Mouse (Mus musculus): ENCODE results near the gene Zfp689.

Zfp689 gene

DNA sequence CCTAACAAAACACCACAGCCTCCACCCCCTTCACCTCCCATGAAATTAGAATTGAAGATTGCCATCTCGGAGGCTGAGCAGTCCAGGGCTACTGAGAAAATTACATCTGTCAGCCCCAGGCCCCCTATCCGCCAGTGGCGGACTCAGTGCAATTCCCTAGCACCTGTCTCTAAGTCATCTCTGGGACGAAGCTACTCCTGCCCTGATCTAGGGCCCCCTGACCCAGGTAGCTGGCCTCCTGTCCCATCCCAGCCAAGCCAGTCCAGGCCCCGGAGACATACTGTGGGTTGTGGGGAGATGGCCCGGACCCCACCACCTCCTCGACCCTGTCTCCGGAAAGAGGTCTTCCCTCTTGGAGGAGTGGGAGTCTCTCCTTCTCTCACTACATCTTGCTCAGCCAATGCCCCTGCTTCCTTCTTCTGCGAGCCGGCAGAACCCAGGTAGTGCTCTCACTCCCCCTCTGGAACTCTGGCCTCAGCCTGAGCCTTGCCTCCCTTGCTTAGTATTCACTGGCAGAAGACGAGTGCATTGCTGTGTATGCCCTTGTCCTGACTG, 26.3 kb upstream of the Zfp689 start:
- ChIA-PET CTCF (interaction anchor here in 1 of 4 experiments (0.5 kb wide), 1 partner anchor 9 kb away, joined by 10 read pairs; no protein-coding TSS in a partner anchor), POLR2A (interaction anchor here in 3 of 4 experiments (0.5 to 5.5 kb wide), 9 partner anchors 9 to 782 kb away, joined by 3 to 50 read pairs (median 4); partner anchors contain the start of genes Prr14 (in 1 of the 3), Srcap (in 1 of the 3) and Zfp689 (in 1 of the 3))

DNA sequence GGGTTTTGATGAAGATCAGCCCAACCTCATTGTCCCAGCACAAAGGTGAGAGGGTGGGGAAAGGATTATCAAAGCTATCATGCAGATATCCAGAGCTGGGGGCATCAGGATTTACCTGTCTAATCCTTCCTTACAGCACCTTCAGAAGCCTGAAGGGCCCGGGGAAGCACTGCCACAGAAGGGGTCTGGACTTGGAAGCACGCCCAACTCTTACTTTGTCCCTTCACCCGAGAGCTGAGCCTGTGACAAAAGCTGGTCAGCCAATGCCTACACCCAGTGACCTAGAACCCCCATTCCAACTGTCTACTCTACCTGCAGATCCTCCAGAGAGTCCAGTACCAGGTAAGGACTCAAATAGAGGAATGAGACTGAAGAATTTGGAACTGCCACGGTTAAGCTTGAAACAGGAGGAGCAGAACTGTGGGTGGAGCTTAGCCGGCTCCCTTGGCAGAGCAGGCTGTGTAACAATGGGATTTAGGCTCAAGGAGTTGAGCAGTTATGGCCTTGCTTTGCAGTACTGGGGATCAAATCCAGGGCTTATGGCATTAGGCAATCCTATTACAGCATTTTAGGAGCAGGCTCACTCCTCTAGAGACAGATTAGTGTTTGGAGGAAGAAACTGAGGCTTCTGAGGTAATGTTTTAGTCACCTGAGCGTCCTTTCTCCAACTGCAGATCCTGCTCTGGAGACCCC, 25.6 kb upstream of the Zfp689 start:
- POLR2A ChIA-PET = interaction anchor here in 3 of 4 experiments (0.6 to 5.5 kb wide), 12 partner anchors 8 to 39 kb away, joined by 3 to 50 read pairs (median 4); partner anchors contain the start of genes Prr14 (in 1 of the 3), Srcap (in 1 of the 3) and Zfp689 (in 1 of the 3)
- CTCF ChIA-PET = interaction anchor here in 1 of 4 experiments (1.3 kb wide), 1 partner anchor 124 kb away, joined by 3 read pairs; no protein-coding TSS in a partner anchor

DNA sequence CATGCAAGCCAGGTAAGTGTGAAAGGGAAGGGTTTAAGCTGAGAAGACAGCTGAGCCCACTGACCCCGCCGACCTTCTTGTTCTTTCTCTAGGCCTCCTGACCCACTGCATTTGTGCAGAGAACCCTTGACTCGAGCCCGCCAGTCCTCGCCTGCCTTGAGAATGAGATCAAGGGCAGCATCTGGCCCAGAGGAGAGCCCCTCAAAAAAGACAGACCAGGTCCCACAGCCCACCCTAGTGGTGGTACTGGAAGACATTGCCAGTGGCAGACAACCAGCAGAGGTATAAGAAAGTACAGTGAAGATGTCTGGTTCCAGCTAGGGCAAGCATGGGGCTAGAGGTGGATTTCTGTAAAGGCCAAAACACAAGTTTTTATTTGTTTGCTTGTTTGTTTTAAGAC, 24.7 kb upstream of the Zfp689 start:
- POLR2A ChIA-PET = interaction anchor here in 3 of 4 experiments (0.6 to 5.5 kb wide), 7 partner anchors 8 to 40 kb away, joined by 3 to 50 read pairs (median 3); partner anchors contain the start of gene Zfp689 (in 1 of the 3)

DNA sequence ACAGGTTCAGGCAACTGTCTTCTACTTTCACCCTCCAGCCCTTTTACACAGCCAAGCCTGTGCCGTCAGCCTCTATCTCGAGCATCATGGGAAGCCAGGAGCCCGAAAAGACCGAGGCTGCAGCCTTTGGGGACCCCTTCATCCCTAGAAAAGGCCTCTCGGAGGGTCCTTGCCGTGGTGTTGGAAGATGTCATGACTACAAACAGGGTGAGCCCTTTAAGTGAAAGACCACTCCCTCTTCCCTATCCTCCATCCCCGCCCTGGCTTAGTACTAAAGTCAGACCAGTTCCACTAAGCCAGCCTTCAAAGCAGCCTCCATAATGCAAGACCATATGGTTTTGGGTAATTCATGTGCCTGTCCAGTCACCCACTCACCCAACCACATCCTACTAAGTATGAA, 23.1 kb upstream of the Zfp689 start:
- POLR2A ChIA-PET = interaction anchor here in 2 of 4 experiments (1.0 to 3.6 kb wide), 23 partner anchors 7 to 218 kb away, joined by 3 to 65 read pairs (median 14); partner anchors contain the start of genes Fbrs (in 2 of the 2), Srcap (in 2 of the 2), Zfp689 (in 2 of the 2) and Ccdc189 (in 1 of the 2)
- CTCF ChIA-PET = interaction anchor here in 1 of 4 experiments (1.2 to 2.1 kb wide), 3 partner anchors 13 to 22 kb away, joined by 3 to 6 read pairs (median 4); no protein-coding TSS in a partner anchor

More for the DNA sequence above, 24.7 kb upstream of the Zfp689 start:
- CTCF ChIA-PET = interaction anchor here in 1 of 4 experiments (1.3 kb wide), 1 partner anchor 123 kb away, joined by 3 read pairs; no protein-coding TSS in a partner anchor

DNA sequence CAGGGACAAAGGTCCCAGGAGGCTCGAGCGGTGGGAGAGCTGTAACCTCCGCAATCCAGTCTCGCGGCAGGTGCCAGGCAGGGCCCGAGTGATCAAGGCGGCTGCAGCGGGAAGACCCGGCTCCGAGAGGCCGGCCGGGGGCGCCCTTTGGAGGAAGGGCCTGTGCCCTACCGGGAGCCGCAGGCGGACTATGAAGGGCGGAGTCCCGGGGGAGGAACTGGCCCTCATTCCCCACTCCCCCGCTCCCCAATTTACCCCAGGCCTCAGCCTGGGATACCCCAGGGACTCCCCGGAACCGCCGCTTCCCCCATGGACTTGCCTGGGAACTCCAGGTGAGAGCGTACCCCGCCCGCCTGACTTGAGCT, 22.7 kb upstream of the Zfp689 start:
- POLR2A ChIA-PET = interaction anchor here (0.6 to 3.6 kb wide), 58 partner anchors 8 to 969 kb away, joined by 3 to 65 read pairs (median 6); partner anchors contain the start of genes Srcap (in 3 of the 4), Zfp689 (in 3 of the 4), Fbrs (in 2 of the 4) and Prr14 (in 2 of the 4)

DNA sequence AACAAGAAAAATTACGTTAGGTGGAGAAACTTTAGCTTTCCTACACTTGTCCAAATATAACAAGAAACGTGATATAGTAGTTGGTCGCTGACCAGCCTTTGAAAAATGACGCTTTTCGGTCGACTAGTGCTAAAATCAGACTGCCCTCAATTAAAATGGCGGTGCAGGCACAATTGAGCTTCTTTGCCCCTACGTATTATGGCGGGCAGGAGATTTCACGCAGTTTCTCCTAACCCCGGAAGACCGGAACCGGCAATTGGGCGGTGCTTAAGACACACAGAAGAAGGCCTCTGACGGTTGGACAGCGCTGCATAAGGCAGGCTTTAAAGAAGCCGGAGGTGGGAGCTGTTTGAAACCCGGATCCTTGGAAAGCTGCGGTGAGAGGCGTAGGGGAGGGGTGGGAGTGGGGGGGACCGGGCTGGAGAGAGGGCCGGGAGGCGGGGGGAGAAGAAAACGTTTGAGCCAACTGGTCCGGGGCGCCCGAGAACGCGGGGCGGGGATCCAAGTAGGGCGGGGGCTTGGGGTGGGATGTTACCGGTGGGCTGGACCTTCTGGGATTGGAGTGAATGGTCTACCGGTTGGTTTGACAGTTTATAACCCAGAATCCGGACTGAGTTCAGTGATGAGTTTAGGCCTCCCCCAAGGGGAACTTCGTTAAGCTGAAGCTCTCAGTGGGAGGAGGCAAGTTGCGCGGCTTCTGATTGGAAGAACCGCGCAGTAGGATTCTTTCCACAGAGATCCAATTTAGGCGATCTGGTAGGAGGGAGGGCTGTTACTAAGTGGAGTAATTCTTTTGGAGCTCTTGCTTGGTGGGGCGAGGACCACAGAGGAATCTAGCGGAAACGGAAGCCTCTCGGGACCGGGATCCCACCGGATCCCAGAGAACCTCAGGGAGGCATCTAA, 22.0 kb upstream of the Zfp689 start:
- ChIA-PET CTCF (interaction anchor here (0.6 to 2.1 kb wide), 21 partner anchors 9 to 1661 kb away, joined by 3 to 10 read pairs (median 4); partner anchors contain the start of genes Zfp689 (in 2 of the 4), Srcap (in 1 of the 4) and Zfp764 (in 1 of the 4)), POLR2A (interaction anchor here (0.5 to 3.6 kb wide), 100 partner anchors 9 to 969 kb away, joined by 3 to 65 read pairs (median 4); partner anchors contain the start of genes Zfp689 (in 4 of the 4), Prr14 (in 3 of the 4), Srcap (in 3 of the 4) and Dctpp1 (in 2 of the 4))

More for the DNA sequence above, 22.7 kb upstream of the Zfp689 start:
- CTCF ChIA-PET = interaction anchor here in 3 of 4 experiments (0.7 to 2.1 kb wide), 12 partner anchors 8 to 461 kb away, joined by 3 to 6 read pairs (median 4); partner anchors contain the start of genes Zfp689 (in 2 of the 3), Srcap (in 1 of the 3) and Zfp764 (in 1 of the 3)

DNA sequence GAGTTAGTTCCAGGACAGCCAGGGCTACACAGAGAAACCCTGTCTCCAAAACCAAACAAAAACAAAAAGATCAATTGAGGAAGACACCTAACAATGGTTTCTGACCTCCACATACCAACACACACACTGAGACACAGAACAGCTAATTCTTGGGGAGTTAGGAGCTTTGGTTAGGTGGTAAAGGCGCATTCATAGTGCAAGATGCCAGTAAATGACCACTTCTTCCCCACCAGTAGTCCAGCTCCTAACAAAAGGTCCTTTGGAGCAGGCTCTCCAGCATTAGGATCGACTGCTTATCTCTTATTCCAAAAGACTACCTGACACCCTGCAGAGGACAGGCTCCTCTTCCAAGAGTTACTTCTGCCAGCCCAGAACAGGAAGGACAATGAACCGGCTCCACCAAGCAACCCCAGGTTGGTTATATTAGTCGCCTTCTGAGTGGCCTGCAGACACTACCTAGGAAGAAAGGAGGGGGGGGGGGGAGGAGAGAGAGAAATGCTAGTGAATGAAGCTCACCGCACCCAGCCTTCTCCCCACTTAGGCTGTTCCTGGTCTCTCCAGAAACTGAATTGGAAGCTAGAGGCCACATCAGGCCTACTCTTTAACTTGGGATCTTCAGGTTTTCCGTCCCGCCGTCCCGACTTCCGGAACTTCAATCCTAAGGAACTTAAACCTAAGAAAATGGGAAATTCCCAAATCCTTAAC, 21.2 kb upstream of the Zfp689 start:
- ChIA-PET POLR2A (interaction anchor here (0.6 to 3.6 kb wide), 84 partner anchors 9 to 968 kb away, joined by 3 to 65 read pairs (median 5); partner anchors contain the start of genes Zfp689 (in 4 of the 4), Prr14 (in 3 of the 4), Srcap (in 3 of the 4) and Ccdc189 (in 2 of the 4)), CTCF (interaction anchor here (0.6 to 2.1 kb wide), 14 partner anchors 10 to 241 kb away, joined by 3 to 10 read pairs (median 5); partner anchors contain the start of genes Zfp689 (in 2 of the 4) and Srcap (in 1 of the 4))

DNA sequence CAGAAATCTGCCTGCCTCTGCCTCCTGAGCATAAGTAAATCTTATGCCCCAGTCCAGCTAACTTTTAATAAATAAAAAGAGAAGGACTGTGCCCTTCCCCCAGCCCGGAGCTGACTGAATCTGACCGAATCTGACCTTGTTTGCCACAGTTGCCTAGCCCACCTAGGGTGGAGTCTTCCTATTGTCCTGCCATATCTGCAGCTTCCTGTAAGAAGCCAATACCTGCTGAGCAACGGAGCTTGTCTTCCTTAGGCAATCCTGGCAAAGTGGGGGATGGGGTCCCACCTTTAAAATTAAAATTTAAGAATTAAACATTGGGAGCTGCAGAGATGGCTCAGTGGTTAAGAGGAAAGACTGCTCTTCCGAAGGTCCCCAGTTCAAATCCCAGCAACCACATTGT, 17.6 kb upstream of the Zfp689 start:
- ChIA-PET POLR2A (interaction anchor here (0.6 to 4.4 kb wide), 24 partner anchors 8 to 245 kb away, joined by 3 to 50 read pairs (median 6); partner anchors contain the start of genes Zfp689 (in 3 of the 4), Ctf1 (in 1 of the 4) and Fbrs (in 1 of the 4)), CTCF (interaction anchor here in 3 of 4 experiments (0.6 to 1.1 kb wide), 4 partner anchors 9 to 38 kb away, joined by 3 to 10 read pairs (median 4); no protein-coding TSS in a partner anchor)

DNA sequence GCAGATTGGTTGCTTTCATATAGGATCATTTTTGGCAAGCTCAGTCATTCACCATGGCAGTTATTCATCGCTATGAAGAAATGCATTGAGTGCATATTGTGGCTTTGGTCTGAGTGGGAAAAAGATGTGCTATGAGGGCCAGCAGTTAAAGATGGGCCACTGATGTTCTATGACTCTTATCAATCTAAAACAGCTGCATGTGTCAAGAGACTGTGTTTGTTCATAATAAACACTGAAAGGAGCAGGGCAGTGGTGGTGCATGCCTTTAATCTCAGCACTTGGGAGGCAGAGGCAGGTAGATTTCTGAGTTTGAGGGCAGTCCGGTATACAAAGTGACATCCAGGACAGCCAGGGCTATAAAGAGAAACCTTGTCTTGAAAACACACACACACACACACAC, 16.7 kb upstream of the Zfp689 start:
- CTCF ChIA-PET = interaction anchor here in 2 of 4 experiments (0.6 kb wide), 2 partner anchors 31 to 162 kb away, joined by 3 to 4 read pairs; no protein-coding TSS in a partner anchor
- POLR2A ChIA-PET = interaction anchor here (0.6 to 4.4 kb wide), 20 partner anchors 9 to 193 kb away, joined by 3 to 50 read pairs (median 4); partner anchors contain the start of genes Zfp689 (in 2 of the 4) and Fbrs (in 1 of the 4)

DNA sequence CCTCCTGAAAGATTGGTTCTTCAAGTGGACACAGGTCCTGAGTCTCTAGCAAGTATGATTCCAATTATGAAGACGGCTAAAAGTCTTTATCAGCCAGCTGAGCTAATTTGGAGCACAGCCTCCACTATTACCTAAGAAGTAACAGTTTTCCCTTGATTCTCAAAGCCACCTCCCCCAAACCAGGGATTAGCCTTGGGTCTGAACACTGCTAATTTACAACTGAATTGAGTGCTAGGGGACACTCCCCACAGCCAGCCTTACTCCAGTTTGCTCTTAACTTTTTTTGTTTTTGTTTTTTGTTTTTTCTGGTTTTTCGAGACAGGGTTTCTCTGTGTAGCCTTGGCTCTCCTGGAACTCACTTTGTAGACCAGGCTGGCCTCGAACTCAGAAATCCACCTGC, 16.2 kb upstream of the Zfp689 start:
- POLR2A ChIA-PET = interaction anchor here in 3 of 4 experiments (0.5 to 4.4 kb wide), 17 partner anchors 8 to 666 kb away, joined by 3 to 50 read pairs (median 4); partner anchors contain the start of genes Zfp689 (in 2 of the 3) and Fbrs (in 1 of the 3)
- CTCF ChIA-PET = interaction anchor here in 1 of 4 experiments (0.6 kb wide), 1 partner anchor 163 kb away, joined by 4 read pairs; no protein-coding TSS in a partner anchor

DNA sequence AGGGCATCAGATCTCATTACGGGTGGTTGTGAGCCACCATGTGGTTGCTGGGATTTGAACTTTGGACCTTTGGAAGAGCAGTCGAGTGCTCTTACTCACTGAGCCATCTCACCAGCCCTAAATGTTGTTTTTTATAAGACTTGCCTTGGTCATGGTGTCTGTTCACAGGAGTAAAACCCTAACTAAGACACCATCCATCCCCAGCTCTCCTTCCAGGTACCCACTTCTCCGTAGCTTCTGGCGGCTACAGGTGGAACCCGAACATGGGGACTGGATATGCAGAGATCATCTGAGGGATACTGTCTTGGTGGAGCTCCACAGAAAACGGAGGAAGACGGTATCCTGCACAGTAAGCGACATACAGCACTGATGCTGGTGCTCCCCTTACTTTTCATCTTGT, 10.4 kb upstream of the Zfp689 start, which contains the start of gene Prr14:
TSS of gene Prr14 (plus strand) at position 301 of the 400 bp plus-strand sequence.
- CTCF ChIA-PET = interaction anchor here in 1 of 4 experiments (0.6 to 0.7 kb wide), 2 partner anchors 12 to 17 kb away, joined by 3 to 4 read pairs; no protein-coding TSS in a partner anchor
- POLR2A ChIA-PET = interaction anchor here in 3 of 4 experiments (0.6 to 6.5 kb wide), 9 partner anchors 11 to 65 kb away, joined by 3 to 34 read pairs (median 8); partner anchors contain the start of gene Zfp689 (in 1 of the 3)

DNA sequence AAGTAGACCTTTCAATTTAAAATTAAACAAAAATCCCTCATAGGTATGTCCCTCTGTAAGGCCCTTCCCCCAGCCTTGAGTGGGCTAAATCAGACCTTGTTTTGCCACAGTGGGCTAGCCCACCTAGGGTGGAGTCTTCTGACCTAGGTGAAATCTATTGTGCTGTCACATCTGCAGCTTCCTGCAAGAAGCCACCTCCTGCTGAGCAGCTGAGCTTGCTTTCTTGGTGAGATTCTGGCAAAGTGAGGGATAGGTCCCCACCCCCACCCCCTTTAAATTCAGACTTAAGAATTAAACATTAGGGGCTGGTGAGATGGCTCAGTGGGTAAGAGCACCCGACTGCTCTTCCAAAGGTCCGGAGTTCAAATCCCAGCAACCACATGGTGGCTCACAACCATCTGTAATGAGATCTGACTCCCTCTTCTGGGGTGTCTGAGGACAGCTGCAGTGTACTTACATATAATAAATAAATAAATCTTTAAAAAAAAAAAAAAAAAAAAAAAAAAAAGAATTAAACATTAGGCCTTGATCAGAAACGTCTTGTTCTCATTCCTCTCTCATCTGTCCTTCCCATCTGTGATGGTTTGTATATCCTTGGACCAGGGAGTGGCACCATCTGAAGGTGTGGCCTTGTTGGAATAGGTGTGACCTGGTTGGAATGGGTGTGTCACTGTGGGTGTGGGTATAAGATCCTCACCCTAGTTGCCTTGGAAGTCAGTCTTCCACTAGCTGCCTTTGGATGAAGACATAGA, 9.6 kb upstream of the Zfp689 start:
- ChIA-PET CTCF (interaction anchor here in 2 of 4 experiments (0.7 to 1.2 kb wide), 2 partner anchors 13 to 217 kb away, joined by 3 to 4 read pairs; no protein-coding TSS in a partner anchor), POLR2A (interaction anchor here (0.5 to 6.5 kb wide), 11 partner anchors 10 to 1046 kb away, joined by 3 to 34 read pairs (median 5); partner anchors contain the start of genes Fbrs (in 1 of the 4), Fbxl19 (in 1 of the 4) and Zfp689 (in 1 of the 4))

DNA sequence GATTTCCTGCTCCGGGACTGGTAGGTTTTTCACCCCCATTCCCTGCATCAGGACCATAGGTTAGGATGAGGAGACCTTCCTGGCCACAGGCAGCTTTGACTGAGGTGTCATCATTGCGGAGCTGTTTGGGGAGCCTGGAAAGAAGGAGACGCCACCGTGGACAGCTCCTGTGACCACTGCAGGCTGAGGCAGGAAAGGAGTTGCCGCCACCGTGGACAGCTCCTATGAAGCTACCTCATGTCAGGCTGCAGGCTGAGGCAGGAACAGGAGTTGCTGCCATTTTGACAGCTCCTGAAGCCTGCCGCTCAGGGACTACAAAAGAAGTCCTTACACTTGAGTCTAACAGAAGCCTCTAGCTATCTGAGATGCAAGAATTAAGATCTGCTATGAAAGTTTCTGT, 5.9 kb upstream of the Zfp689 start:
- POLR2A ChIA-PET = interaction anchor here (0.6 to 2.3 kb wide), 22 partner anchors 9 to 156 kb away, joined by 3 to 37 read pairs (median 5); partner anchors contain the start of genes Srcap (in 2 of the 4), Fbrs (in 1 of the 4) and Zfp747 (in 1 of the 4)

DNA sequence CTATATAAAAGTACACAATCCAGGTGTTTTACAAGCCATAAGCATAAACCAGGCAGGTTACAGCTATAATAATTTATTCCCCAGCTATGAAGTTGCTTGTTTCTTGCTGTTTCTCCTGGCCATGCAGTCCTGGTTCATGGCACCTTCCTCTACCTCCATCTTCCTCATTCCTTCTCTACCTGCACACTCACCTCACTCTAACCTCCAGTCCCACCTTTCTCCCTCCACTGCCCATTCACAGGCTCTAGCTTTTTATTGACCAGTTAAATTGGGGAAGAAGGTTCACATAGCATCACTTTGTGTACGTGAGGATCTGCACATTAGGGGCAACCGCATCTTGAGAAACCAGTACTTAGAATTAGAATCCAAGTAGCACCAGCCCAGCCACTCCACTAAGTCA, 4.1 kb upstream of the Zfp689 start:
- ChIA-PET CTCF (interaction anchor here in 2 of 4 experiments (0.6 to 0.8 kb wide), 2 partner anchors 17 to 29 kb away, joined by 3 read pairs; no protein-coding TSS in a partner anchor), POLR2A (interaction anchor here in 3 of 4 experiments (0.6 to 2.0 kb wide), 4 partner anchors 18 to 143 kb away, joined by 3 to 11 read pairs (median 4); partner anchors contain the start of gene Fbrs (in 1 of the 3))

More for the DNA sequence above, 5.9 kb upstream of the Zfp689 start:
- CTCF ChIA-PET = interaction anchor here in 3 of 4 experiments (0.5 to 1.5 kb wide), 7 partner anchors 12 to 202 kb away, joined by 3 to 6 read pairs (median 4); no protein-coding TSS in a partner anchor

Data from embryonic stem cell, embryonic (primary cell).